ENCODE assay signal across 11 mouse cellular contexts in genomic region chr16:31475123-31475968, GRCm38 (mm10). TPM values are rescaled to one million over a fixed set of nuclear protein-coding genes. Genes with fewer than 3 reads are reported as not detected.
DNase-seq lines count a peak whose midpoint lies in the region; ATAC-seq and TF ChIP-seq lines count a peak whose summit lies in the region.
"Had no signal": no experiment of that assay in that cellular context is flagged by ENCODE, and none has a peak within 500 bp of the region (broad histone marks: within the 10 kb centered on the region; RNA-seq: fewer than 3 reads in every experiment).

No protein-coding gene starts in this region.

- H3K27ac ChIP-seq in intestine, embryonic 16.5 days (ENCODE audit: low read length), result 0 out of 2 replicates have a peak overlapping the region, but pooled peaks have one; percentile 1
- no peak overlapping the region for H3K27ac ChIP-seq in intestine, postnatal 0 days (ENCODE audit: low read depth, low read length)

- intact Hi-C loops in gastrocnemius, postnatal 14 days (cut with DNase I; ENCODE audit: low total_unique reads), result no loop called here

- no peak overlapping the region for H3K4me2 ChIP-seq in intestine, embryonic 16.5 days (ENCODE audit: low read depth, low read length)
- H3K4me2 ChIP-seq in intestine, postnatal 0 days (replicated peaks; ENCODE audit: low read depth), result no peak overlapping the region

- 51% methylated on average over 9 of the region's 9 CpGs for WGBS in intestine, embryonic 16.5 days
- 61% methylated on average over 9 of the region's 9 CpGs for WGBS in intestine, postnatal 0 days

- H3K9ac ChIP-seq in intestine, embryonic 16.5 days (ENCODE audit: low read depth, low read length), result no peak overlapping the region
- H3K9ac ChIP-seq in intestine, postnatal 0 days (ENCODE audit: low read depth, low read length), result no peak overlapping the region

- DNase-seq in cerebellum, postnatal 10 days, result peak; percentile 90 to 92
- DNase-seq in gastrocnemius, postnatal 14 days, result peak; percentile 65
- DNase-seq in skeletal muscle tissue, adult 2 months (ENCODE audit: low read depth, low spot score), result peak; percentile 48
- DNase-seq in T-cell, adult 2 months (ENCODE audit: low spot score), result no peak
- DNase-seq in kidney, postnatal 25 days, result no peak
- no peak for DNase-seq in liver
- DNase-seq: adrenal gland, postnatal 10 days; lung, postnatal 4 days; thymus, adult 18-20 months had no signal

- ATAC-seq in intestine, embryonic 16.5 days, result no peak
- no peak for ATAC-seq in intestine, postnatal 0 days

- TF ChIP-seq CTCF in intestine, postnatal 0 days (IDR thresholded peaks at IDR 0.05; ENCODE audit: low read depth), result no peak

- no peaks in the 10 kb centered on the region for H3K27me3 ChIP-seq in intestine, embryonic 16.5 days (replicated peaks; ENCODE audit: control insufficient read depth, insufficient read depth, low read length)
- H3K27me3 ChIP-seq in intestine, postnatal 0 days (replicated peaks; ENCODE audit: control insufficient read depth, insufficient read depth, low read length), result no peaks in the 10 kb centered on the region

- H3K36me3 ChIP-seq in intestine, embryonic 16.5 days (ENCODE audit: control insufficient read depth, insufficient read depth, low read length), result no peaks in the 10 kb centered on the region
- H3K36me3 ChIP-seq in intestine, postnatal 0 days (ENCODE audit: control insufficient read depth, insufficient read depth), result no peaks in the 10 kb centered on the region

- no peaks in the 10 kb centered on the region for H3K4me1 ChIP-seq in intestine, embryonic 16.5 days (ENCODE audit: control insufficient read depth, insufficient read depth, low read length)
- no peaks in the 10 kb centered on the region for H3K4me1 ChIP-seq in intestine, postnatal 0 days (replicated peaks; ENCODE audit: control insufficient read depth, insufficient read depth, low read length)

- no peak overlapping the region for H3K4me3 ChIP-seq in intestine, embryonic 16.5 days (ENCODE audit: low read length)
- no peak overlapping the region for H3K4me3 ChIP-seq in intestine, postnatal 0 days (ENCODE audit: low read depth, low read length)

- H3K9me3 ChIP-seq in intestine, embryonic 16.5 days (ENCODE audit: control insufficient read depth, low read length), result no peaks in the 10 kb centered on the region
- no peaks in the 10 kb centered on the region for H3K9me3 ChIP-seq in intestine, postnatal 0 days (ENCODE audit: control insufficient read depth)

RNA-seq across cellular contexts. Expression of gene Bdh1, which starts 53.3 kb away (rescaled TPM):
- polyA plus RNA-seq in intestine, embryonic 16.5 days (2015; fragmentation: Nextera tagmentation; extraction: Ambion mirVana), result 272 and 331 TPM in 2 replicates
- polyA plus RNA-seq in intestine, postnatal 0 days (2015; fragmentation: Nextera tagmentation; extraction: Ambion mirVana), result 327 and 338 TPM in 2 replicates
- under 1 TPM; 0.29 to 0.57 TPM for total RNA-seq in gastrocnemius, postnatal 14 days (2021)

Comparison
In these comparisons a context has a peak if more than half of its experiments do, and no peak if none do; other contexts are left out.
1. DNase-seq: peak in cerebellum, postnatal 10 days (2 of 2), gastrocnemius, postnatal 14 days (single experiment) and skeletal muscle tissue, adult 2 months (single experiment); none in T-cell, adult 2 months (single experiment), kidney, postnatal 25 days (0 of 2) and liver (single experiment).